Mouse (Mus musculus): ENCODE results near the gene Atp6v1f. TPM values are rescaled to one million over a fixed set of nuclear protein-coding genes. Genes with fewer than 3 reads are reported as not detected.

Atp6v1f gene
- polyA plus RNA-seq (2015; fragmentation: Nextera tagmentation; extraction: Ambion mirVana), result 438 and 439 TPM in 2 replicates

DNA sequence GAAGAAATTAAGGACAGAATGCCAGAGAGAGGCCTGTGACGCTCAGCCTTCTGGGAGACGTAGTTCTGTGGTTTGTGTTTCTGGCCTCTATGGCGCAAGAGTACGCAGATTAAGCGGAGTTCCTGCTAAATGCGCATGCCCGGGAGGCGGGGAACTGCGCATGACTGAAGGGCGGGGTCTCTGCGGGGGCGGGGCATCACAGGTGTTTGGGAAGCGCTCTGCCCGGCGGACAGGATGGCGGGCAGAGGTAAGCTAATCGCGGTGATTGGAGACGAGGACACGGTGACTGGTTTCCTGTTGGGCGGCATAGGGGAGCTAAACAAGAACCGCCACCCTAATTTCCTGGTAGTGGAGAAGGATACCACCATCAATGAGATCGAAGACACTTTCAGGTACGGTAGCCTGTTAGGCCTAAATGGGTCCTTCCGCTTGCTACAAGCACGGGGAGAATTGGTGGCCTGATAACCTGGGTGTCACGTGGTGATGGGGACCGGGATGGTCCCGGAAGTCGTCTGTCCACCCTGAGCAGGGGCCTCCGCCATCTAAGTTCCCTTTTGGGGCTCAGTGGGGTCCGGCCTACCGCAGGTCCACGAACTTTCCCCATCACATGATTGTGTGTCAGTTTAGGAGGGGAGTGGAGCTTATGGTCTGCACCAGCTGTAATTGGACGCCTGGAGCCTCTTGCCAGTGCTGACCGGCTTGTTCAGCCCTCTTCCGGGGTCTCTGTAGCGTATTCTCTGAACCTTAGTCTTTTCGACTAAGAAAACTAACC lies at the start of gene Atp6v1f:
Gene Atp6v1f (plus strand): TSS at position 136 of the 772 bp plus-strand sequence.
- WGBS, result under 1% methylated on average over 39 of the region's 39 CpGs
- H3K4me3 ChIP-seq (ENCODE audit: low read depth, low read length), result peak within 1 kb of the TSS; percentile 63
- no peak for TF ChIP-seq CTCF (IDR thresholded peaks at IDR 0.05; ENCODE audit: low read depth)
- H3K27me3 ChIP-seq (replicated peaks; ENCODE audit: control insufficient read depth, insufficient read depth, low read length), result no peaks in the 10 kb centered on the region
- peak within 1 kb of the TSS; percentile 57 for H3K27ac ChIP-seq (ENCODE audit: low read depth, low read length)
- peak within 1 kb of the TSS; percentile 53 for H3K9ac ChIP-seq (ENCODE audit: low read depth, low read length)
- no peaks in the 10 kb centered on the region; the same call in 1 of the 2 replicates for H3K4me1 ChIP-seq (replicated peaks; ENCODE audit: control insufficient read depth, insufficient read depth, low read length)
- peak within 1 kb of the TSS; percentile 79 for H3K4me2 ChIP-seq (replicated peaks; ENCODE audit: low read depth)
- no peaks in the 10 kb centered on the region for H3K9me3 ChIP-seq (ENCODE audit: control insufficient read depth)
- H3K36me3 ChIP-seq (ENCODE audit: control insufficient read depth, insufficient read depth), result peaks cover 22% of the 10 kb centered on the region
- ATAC-seq, result peak; percentile 92

DNA sequence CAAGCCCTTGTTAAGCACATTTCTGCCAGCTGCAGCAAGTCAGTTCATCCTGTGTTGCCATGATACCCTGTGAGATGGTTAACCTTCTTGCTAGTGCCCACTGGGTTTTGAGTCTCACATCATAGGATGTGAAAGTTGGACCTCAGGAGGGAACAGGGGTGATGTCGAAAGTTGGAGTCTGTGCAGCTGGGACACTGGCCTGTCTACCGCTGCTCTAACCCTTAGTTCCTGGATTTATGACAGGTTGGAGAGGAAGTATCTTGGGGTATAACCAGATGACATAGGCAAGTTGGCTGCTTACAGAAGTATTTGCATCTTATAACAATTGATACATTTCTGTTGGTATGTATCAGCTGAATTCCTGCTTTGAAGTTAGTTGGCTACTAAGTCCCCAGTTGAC lies 46.9 kb upstream of the Atp6v1f start:
- no peaks in the 10 kb centered on the region for H3K9me3 ChIP-seq (ENCODE audit: control insufficient read depth)
- no peaks in the 10 kb centered on the region for H3K27me3 ChIP-seq (replicated peaks; ENCODE audit: control insufficient read depth, insufficient read depth, low read length)
- no peak for TF ChIP-seq CTCF (IDR thresholded peaks at IDR 0.05; ENCODE audit: low read depth)
- H3K4me3 ChIP-seq (ENCODE audit: low read depth, low read length), result no peak overlapping the region
- no peak overlapping the region for H3K9ac ChIP-seq (ENCODE audit: low read depth, low read length)
- H3K4me1 ChIP-seq (replicated peaks; ENCODE audit: control insufficient read depth, insufficient read depth, low read length), result no peaks in the 10 kb centered on the region
- H3K27ac ChIP-seq (ENCODE audit: low read depth, low read length), result no peak overlapping the region
- WGBS, result 86% methylated on average over 2 of the region's 2 CpGs
- H3K4me2 ChIP-seq (replicated peaks; ENCODE audit: low read depth), result no peak overlapping the region
- no peaks in the 10 kb centered on the region for H3K36me3 ChIP-seq (ENCODE audit: control insufficient read depth, insufficient read depth)
- ATAC-seq, result no peak

DNA sequence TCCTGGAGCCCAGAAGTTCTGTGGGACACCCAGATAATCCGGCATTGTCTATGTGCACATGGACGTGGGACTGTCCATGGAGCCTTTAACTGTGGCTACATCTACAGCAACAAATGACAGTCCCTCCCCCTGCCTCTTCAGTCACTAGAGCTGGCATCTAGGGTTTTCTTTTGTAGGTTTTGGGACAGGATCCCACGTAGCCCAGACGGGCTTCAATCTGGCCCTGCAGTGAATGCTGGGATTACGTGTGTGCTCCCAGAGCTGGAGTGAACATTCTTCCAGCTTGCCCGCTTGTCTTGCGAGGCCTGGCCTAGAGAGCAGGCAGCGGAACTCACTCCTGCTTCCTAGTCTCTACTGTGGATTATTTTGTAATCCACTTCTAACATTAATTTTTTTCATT lies 42.4 kb upstream of the Atp6v1f start:
- TF ChIP-seq CTCF (IDR thresholded peaks at IDR 0.05; ENCODE audit: low read depth), result no peak
- Histone ChIP-seq H3K36me3 (ENCODE audit: control insufficient read depth, insufficient read depth) (no peaks in the 10 kb centered on the region), H3K4me2 (replicated peaks; ENCODE audit: low read depth) (no peak overlapping the region), H3K9ac (ENCODE audit: low read depth, low read length) (no peak overlapping the region), H3K4me1 (replicated peaks; ENCODE audit: control insufficient read depth, insufficient read depth, low read length) (no peaks in the 10 kb centered on the region), H3K4me3 (ENCODE audit: low read depth, low read length) (no peak overlapping the region), H3K27ac (ENCODE audit: low read depth, low read length) (no peak overlapping the region), H3K9me3 (ENCODE audit: control insufficient read depth) (no peaks in the 10 kb centered on the region), H3K27me3 (replicated peaks; ENCODE audit: control insufficient read depth, insufficient read depth, low read length) (no peaks in the 10 kb centered on the region)
- no peak for ATAC-seq
- 88% methylated on average over 8 of the region's 8 CpGs for WGBS

DNA sequence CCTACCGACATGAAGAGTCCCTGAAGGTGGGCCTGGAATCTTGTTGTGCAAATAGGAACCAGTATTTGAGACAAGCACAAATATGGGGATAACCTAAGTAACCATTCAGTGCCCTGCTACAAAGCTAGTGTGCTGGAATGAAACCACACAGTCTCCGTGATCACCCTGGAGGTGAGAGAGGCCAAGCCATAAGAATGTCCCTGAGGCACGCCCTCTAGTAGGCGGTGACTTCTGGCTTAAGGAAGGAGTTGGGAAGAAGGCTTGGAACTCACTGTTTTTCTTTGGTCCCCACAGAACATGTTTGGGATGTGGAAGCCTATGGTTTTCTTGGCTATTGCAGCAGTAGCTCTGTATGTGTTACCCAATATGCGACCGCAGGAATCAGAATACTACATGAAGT lies 41.2 kb upstream of the Atp6v1f start:
- no peak overlapping the region for H3K4me2 ChIP-seq (replicated peaks; ENCODE audit: low read depth)
- no peaks in the 10 kb centered on the region for H3K27me3 ChIP-seq (replicated peaks; ENCODE audit: control insufficient read depth, insufficient read depth, low read length)
- H3K9ac ChIP-seq (ENCODE audit: low read depth, low read length), result no peak overlapping the region
- H3K9me3 ChIP-seq (ENCODE audit: control insufficient read depth), result no peaks in the 10 kb centered on the region
- H3K36me3 ChIP-seq (ENCODE audit: control insufficient read depth, insufficient read depth), result no peaks in the 10 kb centered on the region
- 65% methylated on average over 6 of the region's 6 CpGs for WGBS
- H3K27ac ChIP-seq (ENCODE audit: low read depth, low read length), result no peak overlapping the region
- H3K4me1 ChIP-seq (replicated peaks; ENCODE audit: control insufficient read depth, insufficient read depth, low read length), result no peaks in the 10 kb centered on the region
- no peak overlapping the region for H3K4me3 ChIP-seq (ENCODE audit: low read depth, low read length)
- ATAC-seq, result no peak
- TF ChIP-seq CTCF (IDR thresholded peaks at IDR 0.05; ENCODE audit: low read depth), result no peak

DNA sequence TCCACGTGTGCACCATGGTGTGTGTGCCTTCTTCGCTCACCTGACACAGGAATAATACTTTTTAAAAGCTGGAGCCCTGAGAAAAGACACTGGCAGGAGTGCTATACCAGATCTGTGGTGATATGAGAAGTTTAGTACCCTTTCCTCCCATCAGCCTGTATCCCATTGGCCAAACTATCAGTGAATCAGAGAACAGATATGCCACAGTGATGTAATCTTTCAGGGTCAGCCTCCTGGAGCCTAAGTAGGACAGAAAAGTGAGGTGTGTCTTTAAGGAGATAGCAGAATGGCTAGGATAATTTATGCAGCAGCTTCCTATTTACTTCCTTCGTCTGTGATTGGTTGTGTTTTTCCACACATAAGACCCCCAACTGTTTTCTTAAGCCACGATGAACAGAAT lies 39.3 kb upstream of the Atp6v1f start:
- TF ChIP-seq CTCF (IDR thresholded peaks at IDR 0.05; ENCODE audit: low read depth), result no peak
- no peak overlapping the region for H3K4me2 ChIP-seq (replicated peaks; ENCODE audit: low read depth)
- 64% methylated on average over 4 of the region's 4 CpGs for WGBS
- H3K4me3 ChIP-seq (ENCODE audit: low read depth, low read length), result no peak overlapping the region
- H3K9ac ChIP-seq (ENCODE audit: low read depth, low read length), result no peak overlapping the region
- H3K9me3 ChIP-seq (ENCODE audit: control insufficient read depth), result no peaks in the 10 kb centered on the region
- H3K27me3 ChIP-seq (replicated peaks; ENCODE audit: control insufficient read depth, insufficient read depth, low read length), result peaks cover 16% of the 10 kb centered on the region
- no peaks in the 10 kb centered on the region for H3K4me1 ChIP-seq (replicated peaks; ENCODE audit: control insufficient read depth, insufficient read depth, low read length)
- no peaks in the 10 kb centered on the region for H3K36me3 ChIP-seq (ENCODE audit: control insufficient read depth, insufficient read depth)
- ATAC-seq, result no peak
- no peak overlapping the region for H3K27ac ChIP-seq (ENCODE audit: low read depth, low read length)

DNA sequence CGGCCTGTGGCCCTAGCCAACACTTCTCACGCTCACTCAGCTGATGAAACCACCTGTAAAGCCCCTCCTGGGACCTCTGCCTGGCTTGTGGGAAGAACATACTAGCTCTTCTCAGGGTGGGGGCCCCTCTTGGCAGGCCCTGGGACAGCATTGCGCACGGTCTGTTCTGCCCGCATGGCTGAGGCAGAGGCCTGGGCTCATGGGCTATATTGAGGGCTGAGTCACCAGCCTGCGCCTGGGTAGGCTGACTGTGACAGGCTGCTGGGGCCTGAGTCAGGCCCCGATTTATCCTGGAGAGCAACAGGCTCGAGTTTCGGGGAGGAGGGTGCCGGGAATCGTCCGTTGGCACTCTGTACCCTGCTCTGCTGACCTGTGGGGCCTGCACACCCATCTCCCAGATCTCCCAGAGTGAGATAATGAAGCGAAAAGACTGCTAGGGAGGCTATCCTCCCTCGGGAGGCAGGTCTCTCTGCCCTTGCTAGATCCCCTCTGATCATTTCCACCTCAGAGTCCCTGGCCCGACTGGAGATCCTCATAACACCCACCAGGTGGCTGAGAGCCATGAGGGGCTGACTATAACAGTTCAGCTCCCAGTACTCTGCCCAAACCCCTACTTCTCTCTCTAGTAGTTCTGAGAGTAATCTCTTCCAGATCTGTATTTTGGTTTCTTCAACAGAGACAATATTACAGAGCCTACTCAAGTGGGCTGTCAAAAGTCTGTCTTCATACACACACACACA lies 36.7 kb upstream of the Atp6v1f start:
- Histone ChIP-seq H3K9ac (ENCODE audit: low read depth, low read length) (no peak overlapping the region), H3K27ac (ENCODE audit: low read depth, low read length) (no peak overlapping the region), H3K27me3 (replicated peaks; ENCODE audit: control insufficient read depth, insufficient read depth, low read length) (peaks cover 41% of the 10 kb centered on the region), H3K4me1 (replicated peaks; ENCODE audit: control insufficient read depth, insufficient read depth, low read length) (no peaks in the 10 kb centered on the region), H3K9me3 (ENCODE audit: control insufficient read depth) (no peaks in the 10 kb centered on the region), H3K36me3 (ENCODE audit: control insufficient read depth, insufficient read depth) (no peaks in the 10 kb centered on the region), H3K4me2 (replicated peaks; ENCODE audit: low read depth) (no peak overlapping the region), H3K4me3 (ENCODE audit: low read depth, low read length) (no peak overlapping the region)
- no peak for TF ChIP-seq CTCF (IDR thresholded peaks at IDR 0.05; ENCODE audit: low read depth)
- ATAC-seq, result no peak
- 57% methylated on average over 15 of the region's 15 CpGs for WGBS

All from intestine, postnatal 0 days (tissue).